Mouse (Mus musculus) spleen, postnatal 36 days (tissue): Measurements from ENCODE around the gene Gm28269.

Experiments
- DNase-seq, 2 experiments: peaks; one replicate each; pipeline ENCODE4 v3.0.0; 2022; ENCODE audit warnings: low spot score in 2 of 2, mixed read lengths in 1 of 2

Gene Gm28269

GRCm38 (mm10) chrX:21744997-21745396, at the start of gene Gm28269:
Gene Gm28269 (minus strand): TSS chrX:21745097.
- no peak for DNase-seq

GRCm38 (mm10) chrX:21716885-21717284, 28.0 kb downstream of the Gm28269 start:
- no peak for DNase-seq

- no peak for DNase-seq
Measured at GRCm38 (mm10) chrX:21715293-21715692, 29.6 kb downstream of the Gm28269 start.

- no peak for DNase-seq
Measured at GRCm38 (mm10) chrX:21714829-21715228, 30.1 kb downstream of the Gm28269 start, which contains the start of gene Slc6a14. Gene Slc6a14 (plus strand): TSS chrX:21714896.

GRCm38 (mm10) chrX:21704470-21704869, 40.4 kb downstream of the Gm28269 start:
- DNase-seq, result no peak

GRCm38 (mm10) chrX:21701646-21702045, 43.3 kb downstream of the Gm28269 start:
- DNase-seq, result no peak

- DNase-seq, result no peak
Measured at GRCm38 (mm10) chrX:21695687-21696086, 49.2 kb downstream of the Gm28269 start.

- DNase-seq, result no peak
Measured at GRCm38 (mm10) chrX:21695220-21695619, 49.7 kb downstream of the Gm28269 start.
